Comparison of ENCODE assay signal across 21 mouse cellular contexts in the genomic region with DNA sequence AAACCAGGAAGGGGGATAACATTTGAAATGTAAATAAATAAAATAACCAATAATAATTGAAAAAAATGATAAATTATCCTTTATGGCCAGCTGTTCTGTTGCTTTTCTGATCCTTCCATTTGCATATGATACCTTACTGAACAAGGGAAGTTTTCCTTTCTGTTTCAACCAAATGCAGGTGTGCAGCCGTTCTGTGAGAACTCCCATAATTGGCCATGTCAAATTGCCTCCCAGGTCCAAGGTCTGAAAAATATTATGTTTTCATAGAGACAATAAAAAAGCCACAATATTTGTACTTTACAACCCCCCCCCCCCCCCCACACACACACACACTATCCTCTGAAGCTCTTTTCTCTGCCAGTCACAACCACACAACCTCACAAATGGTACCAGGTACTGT.
"Had no signal": no experiment of that assay in that cellular context is flagged by ENCODE, and none has a peak within 500 bp of the region (broad histone marks: within the 10 kb centered on the region; RNA-seq: fewer than 3 reads in every experiment).

No protein-coding gene starts in this region.

- H3K27ac ChIP-seq: kidney, postnatal 0 days; limb, embryonic 15.5 days; liver, embryonic 14.5 days; macrophage; midbrain, embryonic 12.5 days; midbrain, embryonic 15.5 days; neural tube, embryonic 12.5 days; neural tube, embryonic 15.5 days had no signal

- H3K4me1 ChIP-seq: neural tube, embryonic 12.5 days had no signal

- H3K36me3 ChIP-seq: limb, embryonic 15.5 days; midbrain, embryonic 12.5 days; midbrain, embryonic 15.5 days; neural tube, embryonic 12.5 days; neural tube, embryonic 15.5 days had no signal

- H3K4me2 ChIP-seq: limb, embryonic 15.5 days; liver, embryonic 11.5 days; lung, embryonic 14.5 days; midbrain, embryonic 12.5 days; midbrain, embryonic 15.5 days; neural tube, embryonic 12.5 days; neural tube, embryonic 15.5 days had no signal

- DNase-seq: kidney, adult 8-10 months; kidney, postnatal 25 days; liver, postnatal 0 days; right cerebral cortex, adult 18-20 months; right cerebral cortex, postnatal 14 days; spleen, adult 18-20 months; thymus, adult 2 months; thymus, postnatal 14 days; thymus, postnatal 4 days had no signal

- H3K9me3 ChIP-seq: limb, embryonic 15.5 days; midbrain, embryonic 12.5 days; midbrain, embryonic 15.5 days; neural tube, embryonic 12.5 days; neural tube, embryonic 15.5 days had no signal

- H3K27me3 ChIP-seq: limb, embryonic 15.5 days; midbrain, embryonic 15.5 days; neural tube, embryonic 12.5 days; neural tube, embryonic 15.5 days had no signal

- ATAC-seq: inflammation-experienced regulatory T-cells, adult 6 months; liver, postnatal 0 days; lung, postnatal 0 days; midbrain, embryonic 15.5 days had no signal

- H3K9ac ChIP-seq: limb, embryonic 15.5 days; liver, embryonic 14.5 days; liver, postnatal 0 days; lung, embryonic 14.5 days; midbrain, embryonic 12.5 days; midbrain, embryonic 15.5 days; neural tube, embryonic 12.5 days; neural tube, embryonic 15.5 days had no signal

- H3K4me3 ChIP-seq: limb, embryonic 15.5 days; midbrain, embryonic 12.5 days; midbrain, embryonic 15.5 days; neural tube, embryonic 12.5 days; neural tube, embryonic 15.5 days had no signal
